Mouse (Mus musculus): ENCODE data around the gene Ulk4.

- TF ChIP-seq CTCF (IDR thresholded peaks at IDR 0.05; ENCODE audit: borderline replicate concordance, extremely low read depth, insufficient read depth, insufficient read length) (no peak), POLR2A (IDR thresholded peaks at IDR 0.05; ENCODE audit: borderline replicate concordance, extremely low read depth, insufficient read depth, insufficient read length, poor library complexity, severe bottlenecking) (no peak)
These were observed 218.5 kb downstream of the Ulk4 start for GRCm38 (mm10) chr9:121058538-121058937.
